Mouse (Mus musculus) midbrain, embryonic 11.5 days (tissue): ENCODE data around the gene 4921536K21Rik. TPM values are rescaled to one million over a fixed set of nuclear protein-coding genes. Genes with fewer than 3 reads are reported as not detected.

Source experiments
- ATAC-seq: fragments of 200-750 bp; cut with Nextera tagmentation; 2 replicates; pipeline ENCODE4 v1.8.0; 2017; ENCODE audit warnings: moderate TSS enrichment, moderate library complexity; ENCODE audit not compliant: low FRiP score
- DNase-seq: peaks from one replicate; pipeline ENCODE4 v3.0.0; 2015; ENCODE audit warnings: low spot score; ENCODE audit errors: missing footprints
- H3K27ac ChIP-seq: fragments of 300-500 bp; sonication (generic); 2 replicates; pipeline ENCODE4 v1.5.1; 2014; ENCODE audit warnings: low read depth, low read length
- H3K27me3 ChIP-seq: fragments of 300-500 bp; sonication (generic); 2 replicates; pipeline ENCODE4 v1.6.1; 2014; ENCODE audit warnings: mild to moderate bottlenecking, low read length, moderate library complexity, mixed read lengths; ENCODE audit not compliant: control insufficient read depth, insufficient read depth
- H3K36me3 ChIP-seq: fragments of 300-500 bp; sonication (generic); 2 replicates; pipeline ENCODE4 v1.6.1; 2014; ENCODE audit warnings: mild to moderate bottlenecking, low read length, moderate library complexity, mixed read lengths; ENCODE audit not compliant: control insufficient read depth, insufficient read depth
- H3K4me1 ChIP-seq: fragments of 300-500 bp; sonication (generic); 2 replicates; pipeline ENCODE4 v1.6.1; 2014; ENCODE audit warnings: low read length; ENCODE audit not compliant: control insufficient read depth, insufficient read depth
- H3K4me2 ChIP-seq: fragments of 300-500 bp; sonication (generic); 2 replicates; pipeline ENCODE4 v1.6.1; 2014; ENCODE audit warnings: mild to moderate bottlenecking, moderate library complexity
- H3K4me3 ChIP-seq: fragments of 300-500 bp; sonication (generic); 2 replicates; pipeline ENCODE4 v1.5.1; 2014; ENCODE audit warnings: low read depth, low read length
- H3K9ac ChIP-seq: fragments of 300-500 bp; sonication (generic); 2 replicates; pipeline ENCODE4 v1.6.1; 2014; ENCODE audit warnings: low read length
- H3K9me3 ChIP-seq: fragments of 300-500 bp; sonication (generic); 2 replicates; pipeline ENCODE4 v1.6.1; 2016; ENCODE audit warnings: low read length; ENCODE audit not compliant: control insufficient read depth
- WGBS: fragments of 180-500 bp; shearing (Covaris S2); extraction: QIAGEN DNeasy Blood & Tissue Kit; methylation state at CpG from one replicate; pipeline ENCODE4 v1.1.7; 2014; 5-methylcytosine and 5-hydroxymethylcytosine counted together
- polyA plus RNA-seq: library from polyadenylated mRNA; unstranded; fragments of >200 nt; fragmentation: Nextera tagmentation; extraction: Ambion mirVana; gene quantifications from 2 replicates; pipeline ENCODE4 v1.2.1, GENCODE M21; 2014

The 4921536K21Rik gene
- polyA plus RNA-seq = 0.57 and 0.64 TPM in 2 replicates

DNA sequence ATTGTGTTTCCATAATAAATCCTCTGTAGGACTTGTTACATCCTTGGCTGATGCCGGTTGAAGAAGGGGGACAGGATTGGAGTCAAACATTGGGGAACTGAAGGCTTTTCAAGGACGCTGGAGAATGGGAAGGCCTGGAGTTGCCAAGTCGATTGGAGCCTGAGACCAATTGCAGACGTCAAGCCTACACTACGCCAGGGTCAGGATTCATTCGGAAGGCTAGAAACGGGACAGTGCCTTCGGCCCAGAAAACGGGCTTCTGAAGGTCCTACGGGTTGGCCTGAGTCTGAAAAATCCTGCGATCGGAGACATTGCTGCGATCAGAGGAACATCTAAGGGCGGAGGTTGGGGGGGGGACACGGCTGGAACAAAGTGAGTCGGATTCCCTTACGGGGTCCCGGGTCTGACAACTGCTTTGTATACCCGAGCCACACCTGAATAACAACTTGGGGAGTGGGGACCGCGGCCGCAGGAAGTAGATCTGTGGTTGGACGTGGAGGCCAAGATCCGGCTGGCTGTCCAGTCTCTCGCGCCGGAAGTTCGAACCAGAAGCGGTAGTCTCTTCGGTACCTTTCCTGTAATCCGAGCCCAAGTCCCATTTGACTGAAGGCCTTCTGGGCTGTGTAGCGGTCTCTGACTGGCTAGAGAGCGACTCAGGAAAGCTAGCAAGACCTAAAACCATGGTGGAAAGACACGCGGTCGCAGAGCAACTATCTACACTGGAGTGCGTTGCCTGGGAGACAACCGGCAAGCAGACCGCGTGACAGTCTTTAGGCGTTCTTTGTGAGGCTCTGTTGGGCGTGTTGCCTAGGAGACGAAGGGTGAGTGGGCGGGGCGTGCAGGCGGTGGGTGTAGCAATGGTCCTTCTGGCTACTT, at the start of gene 4921536K21Rik, which contains the start of gene Dusp18:
Gene 4921536K21Rik, minus strand, starts transcription at position 693 of the 876 bp plus-strand sequence.
Gene Dusp18, plus strand, starts transcription at position 835 of the 876 bp plus-strand sequence.
- H3K4me1 ChIP-seq = peaks cover 5% of the 10 kb centered on the region
- WGBS = 2% methylated on average over 46 of the region's 46 CpGs
- ATAC-seq (peak; percentile 99), DNase-seq (peak; percentile 99)
- no peaks in the 10 kb centered on the region; the same call in 1 of the 2 replicates for H3K36me3 ChIP-seq
- H3K4me2 ChIP-seq = peak within 1 kb of the TSS; percentile 46
- H3K9me3 ChIP-seq = no peaks in the 10 kb centered on the region
- peak within 1 kb of the TSS; percentile 80 for H3K27ac ChIP-seq
- peak within 1 kb of the TSS; percentile 76 for H3K9ac ChIP-seq
- no peaks in the 10 kb centered on the region for H3K27me3 ChIP-seq
- peak within 1 kb of the TSS; percentile 48 for H3K4me3 ChIP-seq

- no peak for ATAC-seq
Observed at GRCm38 (mm10) chr11:3941371-3941770, 46.5 kb upstream of the 4921536K21Rik start.

GRCm38 (mm10) chr11:3937321-3937874, 42.5 kb upstream of the 4921536K21Rik start:
- no peaks in the 10 kb centered on the region for H3K27me3 ChIP-seq
- H3K4me1 ChIP-seq = no peaks in the 10 kb centered on the region
- H3K9me3 ChIP-seq = no peaks in the 10 kb centered on the region
- H3K36me3 ChIP-seq = no peaks in the 10 kb centered on the region
- DNase-seq (no peak), ATAC-seq (no peak)
- no peak overlapping the region for H3K27ac ChIP-seq
- H3K9ac ChIP-seq = no peak overlapping the region
- no peak overlapping the region for H3K4me3 ChIP-seq
- WGBS = 84% methylated on average over 13 of the region's 13 CpGs
- no peak overlapping the region for H3K4me2 ChIP-seq

More at GRCm38 (mm10) chr11:3941371-3941770, 46.5 kb upstream of the 4921536K21Rik start:
- DNase-seq = no peak
- Histone ChIP-seq H3K4me2 (no peak overlapping the region), H3K9ac (no peak overlapping the region), H3K4me1 (no peaks in the 10 kb centered on the region), H3K27ac (no peak overlapping the region), H3K36me3 (no peaks in the 10 kb centered on the region), H3K9me3 (no peaks in the 10 kb centered on the region), H3K4me3 (no peak overlapping the region), H3K27me3 (no peaks in the 10 kb centered on the region)
- 89% methylated on average over 7 of the region's 7 CpGs for WGBS

DNA sequence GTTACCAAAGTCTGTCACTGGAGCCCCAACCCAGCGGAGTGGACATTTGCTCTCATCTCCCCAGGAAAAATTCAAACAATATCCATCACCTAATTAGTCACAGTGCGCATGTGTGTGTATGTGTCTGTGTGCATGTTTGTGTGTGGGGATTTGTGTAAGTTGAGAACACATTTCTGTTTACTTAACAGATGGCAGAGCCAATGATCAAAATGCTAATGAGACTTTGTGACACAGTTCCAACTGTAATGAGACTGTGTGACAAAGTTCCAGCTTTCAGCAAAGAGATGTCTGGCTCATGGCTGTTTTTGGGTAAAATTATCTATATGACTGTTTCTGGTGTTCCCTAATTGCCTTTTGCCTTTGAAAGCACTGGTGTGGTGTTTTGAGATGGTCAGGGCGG, 41.4 kb upstream of the 4921536K21Rik start:
- Histone ChIP-seq H3K27ac (no peak overlapping the region), H3K27me3 (no peaks in the 10 kb centered on the region), H3K4me2 (no peak overlapping the region), H3K9me3 (no peaks in the 10 kb centered on the region), H3K4me1 (peaks cover under 1% of the 10 kb centered on the region; the same call in 1 of the 2 replicates), H3K36me3 (no peaks in the 10 kb centered on the region), H3K4me3 (no peak overlapping the region), H3K9ac (no peak overlapping the region)
- no peak for ATAC-seq
- no peak for DNase-seq
- WGBS = 92% methylated on average over 3 of the region's 3 CpGs

DNA sequence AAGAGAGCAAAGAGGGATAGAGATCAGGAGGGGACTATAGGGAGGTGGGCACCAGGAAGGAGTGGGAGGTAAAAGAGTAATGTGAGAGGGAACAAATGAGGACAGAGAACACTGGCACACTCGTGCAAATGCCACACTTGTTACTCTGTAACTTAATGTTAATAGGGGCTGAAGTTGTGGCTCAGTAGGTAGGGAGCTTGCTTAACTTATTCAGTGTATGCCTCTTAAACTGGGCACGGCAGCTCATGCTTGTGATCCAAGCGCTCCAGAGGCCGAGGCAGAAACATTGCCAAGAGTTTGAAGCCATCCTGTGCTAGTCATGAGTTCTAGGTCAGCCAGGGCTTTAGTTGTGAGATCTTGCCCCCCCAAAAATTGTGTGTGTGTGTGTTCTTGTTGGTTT, 40.2 kb upstream of the 4921536K21Rik start:
- DNase-seq (no peak), ATAC-seq (no peak)
- H3K4me2 ChIP-seq = no peak overlapping the region
- no peak overlapping the region for H3K4me3 ChIP-seq
- no peaks in the 10 kb centered on the region for H3K27me3 ChIP-seq
- H3K9ac ChIP-seq = no peak overlapping the region
- H3K9me3 ChIP-seq = no peaks in the 10 kb centered on the region
- H3K36me3 ChIP-seq = no peaks in the 10 kb centered on the region
- WGBS = 80% methylated on average over 4 of the region's 4 CpGs
- H3K4me1 ChIP-seq = peaks cover 5% of the 10 kb centered on the region; the same call in 1 of the 2 replicates
- H3K27ac ChIP-seq = no peak overlapping the region

DNA sequence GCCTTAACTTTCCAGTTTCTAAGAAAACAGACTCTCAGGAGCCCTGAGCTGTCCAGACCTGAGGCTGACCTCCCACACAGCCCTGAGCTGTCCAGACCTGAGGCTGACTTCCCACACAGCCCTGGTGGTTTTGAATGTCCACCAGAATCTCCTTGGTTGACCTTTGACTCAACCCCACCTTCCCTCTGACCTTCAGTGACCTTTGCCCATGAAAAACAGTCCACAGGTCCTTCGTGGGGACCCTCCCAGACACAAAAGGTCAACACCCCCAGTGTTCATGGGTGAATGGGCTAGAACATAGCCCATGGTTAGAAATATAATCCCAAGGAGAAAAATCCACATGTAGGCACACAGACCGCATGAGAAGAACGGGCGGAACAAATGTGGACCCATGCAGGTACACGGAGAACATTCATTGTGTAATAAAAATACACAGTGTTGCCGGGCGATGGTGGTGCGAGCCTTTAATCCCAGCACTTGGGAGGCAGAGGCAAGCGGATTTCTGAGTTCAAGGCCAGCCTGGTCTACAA, 38.9 kb upstream of the 4921536K21Rik start:
- no peak overlapping the region for H3K27ac ChIP-seq
- no peaks in the 10 kb centered on the region for H3K36me3 ChIP-seq
- ATAC-seq = no peak
- H3K9ac ChIP-seq = no peak overlapping the region
- no peak overlapping the region for H3K4me3 ChIP-seq
- WGBS = 85% methylated on average over 9 of the region's 9 CpGs
- no peaks in the 10 kb centered on the region for H3K27me3 ChIP-seq
- H3K9me3 ChIP-seq = no peaks in the 10 kb centered on the region
- no peak overlapping the region for H3K4me2 ChIP-seq
- H3K4me1 ChIP-seq = peaks cover 5% of the 10 kb centered on the region; the same call in 1 of the 2 replicates
- DNase-seq = no peak

DNA sequence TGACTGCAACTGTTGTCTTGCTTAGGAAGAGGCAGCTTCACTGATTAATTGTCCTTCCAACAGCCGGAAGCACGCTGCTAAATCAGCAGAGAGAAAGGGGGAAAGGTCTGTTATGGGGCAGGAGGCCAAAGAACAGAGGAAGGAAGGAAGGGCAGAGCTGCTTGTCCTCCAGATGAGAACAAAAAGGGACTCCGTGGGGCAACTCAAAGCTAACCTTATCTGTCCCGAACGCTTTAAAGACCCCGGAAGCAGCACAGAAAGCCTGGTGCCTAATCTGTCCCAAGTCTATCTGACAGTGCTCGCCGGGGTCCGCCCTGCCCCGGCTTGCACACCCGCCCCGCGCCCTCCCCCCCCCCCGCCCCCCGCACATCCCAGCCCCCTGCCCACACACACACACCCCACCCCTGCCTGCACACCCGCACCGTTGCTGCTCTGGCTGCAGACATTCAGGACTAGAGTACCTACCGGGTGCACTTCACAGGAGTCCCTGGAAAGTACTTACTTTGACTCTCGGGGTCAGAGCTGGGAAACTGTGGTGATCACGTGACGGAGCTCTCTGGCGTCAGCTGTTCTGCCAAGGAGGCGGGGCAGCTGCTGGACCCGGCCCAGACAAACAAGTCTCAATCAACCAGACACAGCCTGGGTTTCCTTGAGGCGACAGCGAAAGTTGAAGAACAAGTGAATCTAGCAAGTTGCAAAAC, 36.8 kb upstream of the 4921536K21Rik start, which contains the start of gene Tcn2:
Gene Tcn2, minus strand, starts transcription at position 649 of the 701 bp plus-strand sequence.
- Histone ChIP-seq H3K27ac (no peak within 1 kb of the TSS), H3K9ac (peak within 1 kb of the TSS; percentile 64), H3K27me3 (no peaks in the 10 kb centered on the region), H3K4me2 (peak within 1 kb of the TSS; percentile 70), H3K4me3 (peak within 1 kb of the TSS; percentile 54), H3K9me3 (no peaks in the 10 kb centered on the region), H3K4me1 (peaks cover 5% of the 10 kb centered on the region; the same call in 1 of the 2 replicates), H3K36me3 (no peaks in the 10 kb centered on the region)
- peak; percentile 93 for ATAC-seq
- DNase-seq = peak; percentile 97
- under 1% methylated on average over 18 of the region's 26 CpGs for WGBS

DNA sequence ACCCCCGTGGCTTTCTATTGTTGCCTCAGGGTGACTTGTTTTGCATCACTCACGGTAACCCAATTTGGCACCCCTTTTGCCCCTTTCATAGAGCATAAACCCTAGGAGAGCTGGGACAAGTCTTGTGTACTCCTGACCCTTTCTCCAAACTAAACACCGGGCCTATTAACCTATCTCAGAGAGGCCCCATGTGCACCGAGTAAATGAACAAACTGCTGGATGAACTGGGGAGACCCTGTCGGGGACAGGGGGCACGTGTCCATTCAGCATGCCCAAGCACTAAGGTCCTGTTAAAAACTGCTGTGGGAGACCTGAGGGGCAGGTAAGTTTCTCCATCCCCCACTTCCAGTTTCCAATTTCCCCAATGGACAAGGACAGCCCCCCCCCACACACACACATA, 36.0 kb upstream of the 4921536K21Rik start:
- H3K27ac ChIP-seq = no peak overlapping the region
- H3K9ac ChIP-seq = no peak overlapping the region; the same call in 1 of the 2 replicates
- peak overlapping the region; percentile 54; the same call in 1 of the 2 replicates for H3K4me3 ChIP-seq
- ATAC-seq (no peak), DNase-seq (no peak)
- WGBS = 32% methylated on average over 6 of the region's 6 CpGs
- peaks cover 5% of the 10 kb centered on the region; the same call in 1 of the 2 replicates for H3K4me1 ChIP-seq
- H3K9me3 ChIP-seq = no peaks in the 10 kb centered on the region
- H3K36me3 ChIP-seq = no peaks in the 10 kb centered on the region
- H3K4me2 ChIP-seq = peak overlapping the region; percentile 70
- no peaks in the 10 kb centered on the region for H3K27me3 ChIP-seq
